Mouse (Mus musculus): ENCODE results near the gene Rsbn1. TPM values are rescaled to one million over a fixed set of nuclear protein-coding genes. Genes with fewer than 3 reads are reported as not detected.
A peak's percentile ranks its signal among the peaks of the same experiment; 100 is the strongest.

Gene Rsbn1
- polyA plus RNA-seq, 2 experiments from 2014 or later, result 10.5 to 11.2 TPM

- ATAC-seq, result no peak
These were observed 46.7 kb downstream of the Rsbn1 start for GRCm38 (mm10) chr3:103960622-103961021.

- no peak for ATAC-seq
These were observed 53.3 kb downstream of the Rsbn1 start for GRCm38 (mm10) chr3:103967231-103967630.

GRCm38 (mm10) chr3:103967861-103968691 is 54.2 kb downstream of the Rsbn1 start, which contains the start of gene Phtf1:
TSS of gene Phtf1 (plus strand) at chr3:103968110.
- peak; percentile 94 for ATAC-seq

GRCm38 (mm10) chr3:103968701-103969100 is 54.8 kb downstream of the Rsbn1 start:
- peak; percentile 47 for ATAC-seq

- no peak for ATAC-seq
These were observed 57.2 kb downstream of the Rsbn1 start for GRCm38 (mm10) chr3:103971157-103971556.

- ATAC-seq, result no peak
These were observed 70.6 kb downstream of the Rsbn1 start for GRCm38 (mm10) chr3:103984556-103984955.

- ATAC-seq, result no peak
These were observed 71.3 kb downstream of the Rsbn1 start for GRCm38 (mm10) chr3:103985194-103985593.

- ATAC-seq, result no peak
These were observed 74.0 kb downstream of the Rsbn1 start for GRCm38 (mm10) chr3:103987831-103988432.

- no peak for ATAC-seq
These were observed 75.4 kb downstream of the Rsbn1 start for GRCm38 (mm10) chr3:103989352-103989751.

GRCm38 (mm10) chr3:103991271-103991670 is 77.4 kb downstream of the Rsbn1 start:
- peak; percentile 84 for ATAC-seq

GRCm38 (mm10) chr3:103998724-103999123 is 84.8 kb downstream of the Rsbn1 start:
- ATAC-seq, result no peak

GRCm38 (mm10) chr3:104006896-104007466 is 93.1 kb downstream of the Rsbn1 start:
- no peak for ATAC-seq

- no peak for ATAC-seq
These were observed 93.6 kb downstream of the Rsbn1 start for GRCm38 (mm10) chr3:104007479-104007878.

GRCm38 (mm10) chr3:104009924-104010662 is 96.2 kb downstream of the Rsbn1 start:
- ATAC-seq, result no peak

- ATAC-seq, result no peak
These were observed 98.1 kb downstream of the Rsbn1 start for GRCm38 (mm10) chr3:104011972-104012371.

Other genes starting within 250 kb of the Rsbn1 start
- under 1 TPM; 0.34 to 0.78 TPM for gene Olfml3, start 176.1 kb upstream of the Rsbn1 start, polyA plus RNA-seq (2017; shearing (Covaris generic))
- not detected for gene Gm10964, start 174.8 kb upstream of the Rsbn1 start, polyA plus RNA-seq (2017; shearing (Covaris generic))
- gene Hipk1, start 122.6 kb upstream of the Rsbn1 start, polyA plus RNA-seq (2017; shearing (Covaris generic)), result 10 to 100 TPM; 25.6 to 29.8 TPM
- 10 to 100 TPM; 17.5 to 19.5 TPM for gene Dclre1b, start 104.7 kb upstream of the Rsbn1 start, polyA plus RNA-seq (2017; shearing (Covaris generic))
- gene Ap4b1, start 104.6 kb upstream of the Rsbn1 start, polyA plus RNA-seq (2017; shearing (Covaris generic)), result 10 to 100 TPM; 20.6 to 31.7 TPM
- under 1 TPM in 1 of 2 experiments, not detected in 1; 0.52 TPM for gene Gm43064, start 104.5 kb upstream of the Rsbn1 start, polyA plus RNA-seq (2017; shearing (Covaris generic))
- gene Bcl2l15, start 81.5 kb upstream of the Rsbn1 start, polyA plus RNA-seq (2017; shearing (Covaris generic)), result 1 to 10 TPM; 6.2 to 8.6 TPM
- 100 to 1,000 TPM; 350 to 445 TPM for gene Ptpn22, start 54.3 kb upstream of the Rsbn1 start, polyA plus RNA-seq (2017; shearing (Covaris generic))
- gene Phtf1, start 54.0 kb downstream of the Rsbn1 start, polyA plus RNA-seq (2017; shearing (Covaris generic)), result 10 to 100 TPM in 1 of 2 experiments, 1 to 10 TPM in 1; 7.9 to 10.2 TPM

All from CD4-positive, CD25-positive, alpha-beta regulatory T cell, adult 4 months (primary cell).